Mouse (Mus musculus): ENCODE results near the gene Tmem50b. TPM values are rescaled to one million over a fixed set of nuclear protein-coding genes. Genes with fewer than 3 reads are reported as not detected.
A peak's percentile ranks its signal among the peaks of the same experiment; 100 is the strongest.
"Not testable (repeated sequence)": the region's sequence is repeated elsewhere in the genome, so short reads cannot be mapped to it uniquely, and the experiment has no call there.

Gene Tmem50b
- polyA plus RNA-seq (2012; rRNA removed) = 87.2 and 111 TPM in 2 replicates

GRCm38 (mm10) chr16:91597672-91598010, at the start of gene Tmem50b:
Tmem50b (minus strand) TSS chr16:91597800.
- Histone ChIP-seq H3K4me3 (replicated peaks; ENCODE audit: extremely low read depth, low read depth, low read length) (peak within 1 kb of the TSS; percentile 90), H3K4me1 (ENCODE audit: control insufficient read depth, insufficient read depth, low read length) (peaks cover 8% of the 10 kb centered on the region)
- WGBS = 1% methylated on average over 34 of the region's 34 CpGs
- TF ChIP-seq POLR2A (IDR thresholded peaks at IDR 0.05; ENCODE audit: borderline replicate concordance, extremely low read depth, low read depth, low read length) = no peak
- TF ChIP-seq CTCF (IDR thresholded peaks at IDR 0.05; ENCODE audit: insufficient read depth, low read length) = no peak
- peak; percentile 99 for DNase-seq

- H3K4me3 ChIP-seq (replicated peaks; ENCODE audit: extremely low read depth, low read depth, low read length) = peak within 1 kb of the TSS; percentile 98
- under 1% methylated on average over 58 of the region's 59 CpGs for WGBS
- DNase-seq = peak; percentile 93
- no peak for TF ChIP-seq CTCF (IDR thresholded peaks at IDR 0.05; ENCODE audit: insufficient read depth, low read length)
- TF ChIP-seq POLR2A (IDR thresholded peaks at IDR 0.05; ENCODE audit: borderline replicate concordance, extremely low read depth, low read depth, low read length) = peak; percentile 99
- no peaks in the 10 kb centered on the region for H3K4me1 ChIP-seq (ENCODE audit: control insufficient read depth, insufficient read depth, low read length)
These were observed 49.2 kb upstream of the Tmem50b start, which contains the start of gene Gart for GRCm38 (mm10) chr16:91646681-91647419. Gart (minus strand) TSS chr16:91646952.

GRCm38 (mm10) chr16:91645995-91646602, 48.5 kb upstream of the Tmem50b start:
- 5% methylated on average over 11 of the region's 11 CpGs for WGBS
- no peaks in the 10 kb centered on the region for H3K4me1 ChIP-seq (ENCODE audit: control insufficient read depth, insufficient read depth, low read length)
- DNase-seq = no peak
- peak overlapping the region; percentile 98 for H3K4me3 ChIP-seq (replicated peaks; ENCODE audit: extremely low read depth, low read depth, low read length)
- TF ChIP-seq POLR2A (IDR thresholded peaks at IDR 0.05; ENCODE audit: borderline replicate concordance, extremely low read depth, low read depth, low read length) (no peak), CTCF (IDR thresholded peaks at IDR 0.05; ENCODE audit: insufficient read depth, low read length) (no peak)

- not testable (repeated sequence) for H3K4me3 ChIP-seq (replicated peaks; ENCODE audit: extremely low read depth, low read depth, low read length); H3K4me1 ChIP-seq (ENCODE audit: control insufficient read depth, insufficient read depth, low read length); DNase-seq
- WGBS = 40% methylated on average over 1 of the region's 2 CpGs
These were observed 47.8 kb upstream of the Tmem50b start for GRCm38 (mm10) chr16:91645420-91645819.

- WGBS = 77% methylated on average over 2 of the region's 2 CpGs
- Histone ChIP-seq H3K4me1 (ENCODE audit: control insufficient read depth, insufficient read depth, low read length) (no peaks in the 10 kb centered on the region), H3K4me3 (replicated peaks; ENCODE audit: extremely low read depth, low read depth, low read length) (no peak overlapping the region)
- no peak for TF ChIP-seq CTCF (IDR thresholded peaks at IDR 0.05; ENCODE audit: insufficient read depth, low read length)
- no peak for TF ChIP-seq POLR2A (IDR thresholded peaks at IDR 0.05; ENCODE audit: borderline replicate concordance, extremely low read depth, low read depth, low read length)
- no peak for DNase-seq
These were observed 47.3 kb upstream of the Tmem50b start for GRCm38 (mm10) chr16:91644901-91645300.

GRCm38 (mm10) chr16:91640171-91640570, 42.6 kb upstream of the Tmem50b start:
- no peak for TF ChIP-seq CTCF (IDR thresholded peaks at IDR 0.05; ENCODE audit: insufficient read depth, low read length)
- no peak for TF ChIP-seq POLR2A (IDR thresholded peaks at IDR 0.05; ENCODE audit: borderline replicate concordance, extremely low read depth, low read depth, low read length)
- H3K4me1 ChIP-seq (ENCODE audit: control insufficient read depth, insufficient read depth, low read length) = no peaks in the 10 kb centered on the region
- WGBS = 90% methylated on average over 8 of the region's 8 CpGs
- DNase-seq = no peak
- H3K4me3 ChIP-seq (replicated peaks; ENCODE audit: extremely low read depth, low read depth, low read length) = no peak overlapping the region

GRCm38 (mm10) chr16:91639636-91640035, 42.0 kb upstream of the Tmem50b start:
- whole genome bisulfite sequencing = 98% methylated on average over 2 of the region's 2 CpGs
- no peak overlapping the region for H3K4me3 ChIP-seq (replicated peaks; ENCODE audit: extremely low read depth, low read depth, low read length)
- TF ChIP-seq POLR2A (IDR thresholded peaks at IDR 0.05; ENCODE audit: borderline replicate concordance, extremely low read depth, low read depth, low read length) = no peak
- no peak for TF ChIP-seq CTCF (IDR thresholded peaks at IDR 0.05; ENCODE audit: insufficient read depth, low read length)
- H3K4me1 ChIP-seq (ENCODE audit: control insufficient read depth, insufficient read depth, low read length) = no peaks in the 10 kb centered on the region
- no peak for DNase-seq

GRCm38 (mm10) chr16:91639161-91639560, 41.6 kb upstream of the Tmem50b start:
- WGBS = 93% methylated on average over 5 of the region's 5 CpGs
- Histone ChIP-seq H3K4me1 (ENCODE audit: control insufficient read depth, insufficient read depth, low read length) (no peaks in the 10 kb centered on the region), H3K4me3 (replicated peaks; ENCODE audit: extremely low read depth, low read depth, low read length) (no peak overlapping the region)
- TF ChIP-seq POLR2A (IDR thresholded peaks at IDR 0.05; ENCODE audit: borderline replicate concordance, extremely low read depth, low read depth, low read length) (no peak), CTCF (IDR thresholded peaks at IDR 0.05; ENCODE audit: insufficient read depth, low read length) (no peak)
- DNase-seq = no peak

GRCm38 (mm10) chr16:91633641-91634040, 36.0 kb upstream of the Tmem50b start:
- 74% methylated on average over 12 of the region's 12 CpGs for WGBS
- Histone ChIP-seq H3K4me1 (ENCODE audit: control insufficient read depth, insufficient read depth, low read length) (no peaks in the 10 kb centered on the region), H3K4me3 (replicated peaks; ENCODE audit: extremely low read depth, low read depth, low read length) (no peak overlapping the region)
- DNase-seq = no peak
- TF ChIP-seq CTCF (IDR thresholded peaks at IDR 0.05; ENCODE audit: insufficient read depth, low read length) (no peak), POLR2A (IDR thresholded peaks at IDR 0.05; ENCODE audit: borderline replicate concordance, extremely low read depth, low read depth, low read length) (no peak)

GRCm38 (mm10) chr16:91632940-91633339, 35.3 kb upstream of the Tmem50b start:
- Histone ChIP-seq H3K4me3 (replicated peaks; ENCODE audit: extremely low read depth, low read depth, low read length) (no peak overlapping the region), H3K4me1 (ENCODE audit: control insufficient read depth, insufficient read depth, low read length) (no peaks in the 10 kb centered on the region)
- WGBS = 90% methylated on average over 7 of the region's 7 CpGs
- TF ChIP-seq CTCF (IDR thresholded peaks at IDR 0.05; ENCODE audit: insufficient read depth, low read length) = no peak
- no peak for TF ChIP-seq POLR2A (IDR thresholded peaks at IDR 0.05; ENCODE audit: borderline replicate concordance, extremely low read depth, low read depth, low read length)
- no peak for DNase-seq
